Mouse (Mus musculus): ENCODE data around the gene 9030025P20Rik.
"Not testable (repeated sequence)": the region's sequence is repeated elsewhere in the genome, so short reads cannot be mapped to it uniquely, and the experiment has no call there.

- TF ChIP-seq CTCF (conservative IDR thresholded peaks at IDR 0.05; ENCODE audit: low read length); NANOG (IDR thresholded peaks at IDR 0.05; ENCODE audit: borderline replicate concordance, low read length): not testable (repeated sequence)
Observed at GRCm38 (mm10) chr17:15024502-15025193, 46.4 kb downstream of the 9030025P20Rik start.

Data from E14TG2a.4 (cell line).